ENCODE assay signal across 21 mouse cellular contexts in genomic region chr1:166077052-166077735, GRCm38 (mm10). TPM values are rescaled to one million over a fixed set of nuclear protein-coding genes. Genes with fewer than 3 reads are reported as not detected.
"Had no signal": no experiment of that assay in that cellular context is flagged by ENCODE, and none has a peak within 500 bp of the region (broad histone marks: within the 10 kb centered on the region; RNA-seq: fewer than 3 reads in every experiment).

No protein-coding gene starts in this region.

- H3K4me3 ChIP-seq: midbrain, embryonic 10.5 days; midbrain, embryonic 13.5 days; midbrain, embryonic 15.5 days; neural tube, embryonic 12.5 days; stomach, embryonic 15.5 days had no signal

- H3K36me3 ChIP-seq: midbrain, embryonic 10.5 days; midbrain, embryonic 13.5 days; midbrain, embryonic 15.5 days; neural tube, embryonic 12.5 days; stomach, embryonic 15.5 days had no signal

- H3K27me3 ChIP-seq: midbrain, embryonic 13.5 days; midbrain, embryonic 15.5 days; neural tube, embryonic 12.5 days; stomach, embryonic 15.5 days had no signal

- H3K4me2 ChIP-seq: lung, embryonic 14.5 days; midbrain, embryonic 13.5 days; midbrain, embryonic 15.5 days; neural tube, embryonic 12.5 days; stomach, embryonic 15.5 days had no signal

- H3K4me1 ChIP-seq: midbrain, embryonic 10.5 days; midbrain, embryonic 13.5 days; midbrain, embryonic 15.5 days; neural tube, embryonic 12.5 days; stomach, embryonic 15.5 days had no signal

- H3K27ac ChIP-seq: midbrain, embryonic 10.5 days; midbrain, embryonic 13.5 days; midbrain, embryonic 15.5 days; neural tube, embryonic 12.5 days; stomach, embryonic 15.5 days; stomach, postnatal 0 days had no signal

- ATAC-seq: midbrain, embryonic 13.5 days; midbrain, embryonic 15.5 days had no signal

- DNase-seq: lung, adult 18-20 months; lung, embryonic 14.5 days; lung, postnatal 10 days; lung, postnatal 4 days; right cerebral cortex, postnatal 14 days; thymus, adult 2 months; thymus, postnatal 25 days; thymus, postnatal 4 days had no signal

- H3K9ac ChIP-seq: lung, embryonic 14.5 days; midbrain, embryonic 13.5 days; midbrain, embryonic 15.5 days; neural tube, embryonic 12.5 days; stomach, embryonic 15.5 days had no signal

- H3K9me3 ChIP-seq: midbrain, embryonic 10.5 days; midbrain, embryonic 13.5 days; midbrain, embryonic 15.5 days; neural tube, embryonic 12.5 days; stomach, embryonic 15.5 days had no signal

RNA-seq across cellular contexts. Expression of gene Dusp27, which starts 50.5 kb away (rescaled TPM):
- total RNA-seq: megakaryocyte, adult 5-6 weeks; megakaryocyte-erythroid progenitor cell, adult 5-6 weeks; monocyte, adult 5-6 weeks; neutrophil, adult 5-6 weeks had no signal

RNA-seq across cellular contexts. Expression of gene Gpa33, which starts 52.8 kb away (rescaled TPM):
- total RNA-seq: megakaryocyte, adult 5-6 weeks; megakaryocyte-erythroid progenitor cell, adult 5-6 weeks; midbrain, postnatal 0 days; monocyte, adult 5-6 weeks; neutrophil, adult 5-6 weeks had no signal
- polyA plus RNA-seq: lung, embryonic 14.5 days; midbrain, embryonic 13.5 days; midbrain, embryonic 15.5 days; neural tube, embryonic 14.5 days; spleen, adult 2 months had no signal
